Mouse (Mus musculus) heart, postnatal 25 days (tissue): Measurements from ENCODE around the gene Tbx21. TPM values are rescaled to one million over a fixed set of nuclear protein-coding genes. Genes with fewer than 3 reads are reported as not detected.

Source experiments
- DNase-seq: peaks from one replicate; pipeline ENCODE4 v3.0.0; 2022; ENCODE audit warnings: low spot score
- intact Hi-C: fragments of 180-260 bp; cut with DNase I; formaldehyde crosslinking; loops from one replicate; pipeline ENCODE4 v1.15.1; 2025
- microRNA-seq: library from miRNA; unstranded; fragments of <30 nt; microRNA quantifications from one replicate; pipeline ENCODE4 v1.2.0, GENCODE M21; 2022
- total RNA-seq, 2 experiments: library from RNA; stranded (reverse); gene quantifications; 2 replicates each; pipeline ENCODE4 v1.2.3; 2021

The Tbx21 gene
- total RNA-seq, 2 experiments from 2014 or later: not detected

GRCm38 (mm10) chr11:97050216-97050943, 64.8 kb downstream of the Tbx21 start, which contains the start of gene Osbpl7:
Gene Osbpl7 (plus strand): TSS chr11:97050628.
- intact Hi-C loops: no loop called here
- peak; percentile 48 for DNase-seq

- intact Hi-C loops: no loop called here
- DNase-seq: no peak
Measured at GRCm38 (mm10) chr11:97049492-97050085, 65.5 kb downstream of the Tbx21 start.

- intact Hi-C loops: no loop called here
- no peak for DNase-seq
Measured at GRCm38 (mm10) chr11:97048090-97048650, 67.0 kb downstream of the Tbx21 start.

Small RNAs within 50 kb of the gene (microRNA-seq; reads per million reads assigned to microRNA genes)
- 0.83 reads per million for gene Mir7235
- gene Mir8103: 2.2 reads per million

Other genes starting within 250 kb of the Tbx21 start
- gene Cdk5rap3, start 198.8 kb downstream of the Tbx21 start, total RNA-seq: 10 to 100 TPM; 21.6 to 23.2 TPM
- gene Prr15l, start 187.2 kb downstream of the Tbx21 start, total RNA-seq: 1 to 10 TPM; 1.7 to 2.3 TPM
- gene Pnpo, start 171.3 kb downstream of the Tbx21 start, total RNA-seq: 10 to 100 TPM; 11.3 to 12.9 TPM
- 10 to 100 TPM in 1 of 2 experiments, 1 to 10 TPM in 1; 9.8 to 11.6 TPM for gene Sp2, start 132.4 kb downstream of the Tbx21 start, total RNA-seq
- gene Sp6, start 101.9 kb downstream of the Tbx21 start, total RNA-seq: under 1 TPM; 0.11 to 0.29 TPM
- 10 to 100 TPM; 11.9 to 13.2 TPM for gene Scrn2, start 85.4 kb downstream of the Tbx21 start, total RNA-seq
- under 1 TPM in 1 of 2 experiments, not detected in 1; 0.50 TPM for gene Lrrc46, start 73.9 kb downstream of the Tbx21 start, total RNA-seq
- gene Mrpl10, start 73.8 kb downstream of the Tbx21 start, total RNA-seq: 10 to 100 TPM; 81.0 to 85.2 TPM
- gene Osbpl7, start 64.7 kb downstream of the Tbx21 start, total RNA-seq: 1 to 10 TPM; 5.1 to 5.5 TPM
- 10 to 100 TPM; 13.3 to 16.7 TPM for gene Tbkbp1, start 36.2 kb upstream of the Tbx21 start, total RNA-seq
- 10 to 100 TPM; 80.0 to 81.2 TPM for gene Kpnb1, start 72.5 kb upstream of the Tbx21 start, total RNA-seq
- 10 to 100 TPM; 75.6 to 79.8 TPM for gene Npepps, start 165.3 kb upstream of the Tbx21 start, total RNA-seq
- gene Mrpl45, start 200.4 kb upstream of the Tbx21 start, total RNA-seq: 10 to 100 TPM; 57.8 to 60.6 TPM
- under 1 TPM; 0.05 to 0.06 TPM for gene Gpr179, start 236.7 kb upstream of the Tbx21 start, total RNA-seq
- 10 to 100 TPM; 17.9 to 19.9 TPM for gene Socs7, start 247.2 kb upstream of the Tbx21 start, total RNA-seq